Mouse (Mus musculus) gastrocnemius, postnatal 25 days (tissue): ENCODE results near the gene Rhog. TPM values are rescaled to one million over a fixed set of nuclear protein-coding genes. Genes with fewer than 3 reads are reported as not detected.

Source experiments
- DNase-seq: peaks from one replicate; pipeline ENCODE4 v3.0.0; 2022
- total RNA-seq, 2 experiments: library from RNA; stranded (reverse); gene quantifications; 1 replicate in 1 of 2; 2 replicates in 1 of 2; pipeline ENCODE4 v1.2.3; 2021

Gene Rhog
- total RNA-seq, 2 experiments from 2014 or later: 14.6 to 15.5 TPM

- peak; percentile 95 for DNase-seq
Observed at GRCm38 (mm10) chr7:102250631-102251214, 5.1 kb downstream of the Rhog start.

- peak; percentile 80 for DNase-seq
Observed at GRCm38 (mm10) chr7:102249896-102250630, 5.8 kb downstream of the Rhog start.

- peak; percentile 64 for DNase-seq
Observed at GRCm38 (mm10) chr7:102249531-102249895, 6.3 kb downstream of the Rhog start.

- DNase-seq: no peak
Observed at GRCm38 (mm10) chr7:102248691-102249404, 7.0 kb downstream of the Rhog start.

GRCm38 (mm10) chr7:102246956-102247797, 8.7 kb downstream of the Rhog start:
- no peak for DNase-seq

- DNase-seq: no peak
Observed at GRCm38 (mm10) chr7:102246265-102246664, 9.6 kb downstream of the Rhog start.

- peak; percentile 41 for DNase-seq
Observed at GRCm38 (mm10) chr7:102245775-102246174, 10.1 kb downstream of the Rhog start.

- peak; percentile 57 for DNase-seq
Observed at GRCm38 (mm10) chr7:102244782-102245535, 10.9 kb downstream of the Rhog start.

- DNase-seq: no peak
Observed at GRCm38 (mm10) chr7:102243870-102244269, 12.0 kb downstream of the Rhog start.

GRCm38 (mm10) chr7:102242917-102243316, 12.9 kb downstream of the Rhog start:
- DNase-seq: no peak

GRCm38 (mm10) chr7:102242371-102242770, 13.5 kb downstream of the Rhog start:
- DNase-seq: no peak

GRCm38 (mm10) chr7:102239591-102239990, 16.3 kb downstream of the Rhog start:
- no peak for DNase-seq

GRCm38 (mm10) chr7:102238686-102239286, 17.1 kb downstream of the Rhog start:
- DNase-seq: no peak

GRCm38 (mm10) chr7:102233059-102233458, 22.8 kb downstream of the Rhog start:
- DNase-seq: no peak

- no peak for DNase-seq
Observed at GRCm38 (mm10) chr7:102229814-102230213, 26.0 kb downstream of the Rhog start.

- DNase-seq: no peak
Observed at GRCm38 (mm10) chr7:102228049-102228670, 27.7 kb downstream of the Rhog start.

GRCm38 (mm10) chr7:102226051-102226450, 29.8 kb downstream of the Rhog start:
- DNase-seq: no peak

- no peak for DNase-seq
Observed at GRCm38 (mm10) chr7:102223883-102224738, 31.7 kb downstream of the Rhog start.

GRCm38 (mm10) chr7:102222830-102223556, 32.9 kb downstream of the Rhog start:
- DNase-seq: peak; percentile 70
